Mouse (Mus musculus) natural killer cell, adult 2 months (primary cell): ENCODE data around the gene Chst14.

Source experiments
- DNase-seq, 2 experiments: peaks; one replicate each; pipeline ENCODE4 v3.0.0; 2022; ENCODE audit warnings: low spot score in 2 of 2

Chst14 gene

GRCm38 (mm10) chr2:118963676-118964012 lies 37.3 kb downstream of the Chst14 start:
- no peak for DNase-seq

GRCm38 (mm10) chr2:118969585-118970147 lies 43.4 kb downstream of the Chst14 start:
- no peak for DNase-seq

GRCm38 (mm10) chr2:118972048-118972447 lies 45.8 kb downstream of the Chst14 start:
- DNase-seq, result no peak

- peak; percentile 75 to 82 for DNase-seq
These were observed 46.5 kb downstream of the Chst14 start for GRCm38 (mm10) chr2:118972687-118973376.

GRCm38 (mm10) chr2:118975855-118976254 lies 49.6 kb downstream of the Chst14 start:
- no peak for DNase-seq

- DNase-seq, result peak; percentile 69 to 90
These were observed 50.1 kb downstream of the Chst14 start for GRCm38 (mm10) chr2:118976282-118976929.

GRCm38 (mm10) chr2:118976941-118977340 lies 50.6 kb downstream of the Chst14 start:
- no peak for DNase-seq

- DNase-seq, result no peak
These were observed 51.8 kb downstream of the Chst14 start for GRCm38 (mm10) chr2:118978064-118978463.
